In the genomic region with DNA sequence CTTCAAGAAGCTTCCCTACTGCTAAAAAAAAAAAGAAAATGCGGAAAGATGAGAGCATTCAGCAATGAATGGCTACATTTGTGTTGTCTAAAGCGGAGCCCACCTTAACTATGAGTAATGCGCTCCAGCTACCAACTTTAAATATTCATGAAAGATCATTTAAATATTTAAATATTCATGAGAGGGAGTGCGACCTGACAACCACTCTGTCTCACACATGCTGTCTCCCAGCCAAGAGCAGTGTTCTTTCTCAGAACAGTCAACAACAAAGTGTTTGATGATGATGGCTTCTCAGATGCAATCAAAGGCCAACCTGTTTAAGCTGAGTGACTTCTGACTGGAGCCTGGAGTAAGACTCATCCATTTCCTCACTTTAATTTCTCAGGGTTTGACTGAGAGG, we compare ENCODE assay signal across 22 mouse cellular contexts.
DNase-seq lines count a peak whose midpoint lies in the region; ATAC-seq and TF ChIP-seq lines count a peak whose summit lies in the region.
"Had no signal": no experiment of that assay in that cellular context is flagged by ENCODE, and none has a peak within 500 bp of the region (broad histone marks: within the 10 kb centered on the region; RNA-seq: fewer than 3 reads in every experiment).

No protein-coding gene starts in this region.

- no peak overlapping the region for H3K4me3 ChIP-seq in neural tube, embryonic 12.5 days
- H3K4me3 ChIP-seq in neural tube, embryonic 15.5 days (replicated peaks), result no peak overlapping the region
- H3K4me3 ChIP-seq in midbrain, embryonic 14.5 days (replicated peaks; ENCODE audit: low read depth, low read length), result no peak overlapping the region
- H3K4me3 ChIP-seq in lung, postnatal 0 days (ENCODE audit: low read depth, low read length), result no peak overlapping the region
- H3K4me3 ChIP-seq: embryonic facial prominence, embryonic 12.5 days; erythroblast, embryonic 14.5 days; layer of hippocampus, adult 2 months; liver, embryonic 15.5 days; stomach, embryonic 15.5 days had no signal

- H3K27me3 ChIP-seq in neural tube, embryonic 12.5 days (replicated peaks), result no peaks in the 10 kb centered on the region
- H3K27me3 ChIP-seq in neural tube, embryonic 15.5 days (replicated peaks), result no peaks in the 10 kb centered on the region
- H3K27me3 ChIP-seq in midbrain, embryonic 14.5 days (ENCODE audit: control insufficient read depth, insufficient read depth, low read length), result no peaks in the 10 kb centered on the region
- no peaks in the 10 kb centered on the region for H3K27me3 ChIP-seq in lung, postnatal 0 days (replicated peaks; ENCODE audit: insufficient read depth, low read length)
- H3K27me3 ChIP-seq: embryonic facial prominence, embryonic 12.5 days; liver, embryonic 15.5 days; stomach, embryonic 15.5 days had no signal

- no peak overlapping the region for H3K27ac ChIP-seq in neural tube, embryonic 12.5 days
- H3K27ac ChIP-seq in neural tube, embryonic 15.5 days (replicated peaks), result no peak overlapping the region
- H3K27ac ChIP-seq in midbrain, embryonic 14.5 days (replicated peaks; ENCODE audit: low read depth, low read length), result no peak overlapping the region
- no peak overlapping the region for H3K27ac ChIP-seq in lung, postnatal 0 days (ENCODE audit: low read length)
- H3K27ac ChIP-seq: embryonic facial prominence, embryonic 12.5 days; kidney, postnatal 0 days; layer of hippocampus, adult 2 months; liver, embryonic 15.5 days; stomach, embryonic 15.5 days had no signal

- no peaks in the 10 kb centered on the region for H3K9me3 ChIP-seq in neural tube, embryonic 12.5 days
- no peaks in the 10 kb centered on the region for H3K9me3 ChIP-seq in neural tube, embryonic 15.5 days (replicated peaks)
- H3K9me3 ChIP-seq in midbrain, embryonic 14.5 days (ENCODE audit: control insufficient read depth, low read length), result no peaks in the 10 kb centered on the region
- no peaks in the 10 kb centered on the region for H3K9me3 ChIP-seq in lung, postnatal 0 days (ENCODE audit: low read length)
- H3K9me3 ChIP-seq: embryonic facial prominence, embryonic 12.5 days; liver, embryonic 15.5 days; stomach, embryonic 15.5 days had no signal

- H3K36me3 ChIP-seq in neural tube, embryonic 12.5 days, result no peaks in the 10 kb centered on the region
- H3K36me3 ChIP-seq in neural tube, embryonic 15.5 days, result no peaks in the 10 kb centered on the region
- H3K36me3 ChIP-seq in midbrain, embryonic 14.5 days (ENCODE audit: control insufficient read depth, insufficient read depth, low read length), result no peaks in the 10 kb centered on the region
- H3K36me3 ChIP-seq in lung, postnatal 0 days (ENCODE audit: insufficient read depth, low read length), result no peaks in the 10 kb centered on the region
- H3K36me3 ChIP-seq: embryonic facial prominence, embryonic 12.5 days; liver, embryonic 15.5 days; stomach, embryonic 15.5 days had no signal

- 50% methylated on average over 4 of the region's 4 CpGs for WGBS in neural tube, embryonic 12.5 days
- WGBS in neural tube, embryonic 15.5 days, result 31% methylated on average over 4 of the region's 4 CpGs
- WGBS in midbrain, embryonic 14.5 days, result 27% methylated on average over 4 of the region's 4 CpGs
- 84% methylated on average over 4 of the region's 4 CpGs for WGBS in lung, postnatal 0 days

- no peak overlapping the region for H3K4me2 ChIP-seq in neural tube, embryonic 12.5 days (replicated peaks)
- H3K4me2 ChIP-seq in neural tube, embryonic 15.5 days, result no peak overlapping the region
- no peak overlapping the region for H3K4me2 ChIP-seq in midbrain, embryonic 14.5 days (ENCODE audit: low read length)
- H3K4me2 ChIP-seq in lung, postnatal 0 days (replicated peaks; ENCODE audit: low read depth, low read length), result no peak overlapping the region
- H3K4me2 ChIP-seq: embryonic facial prominence, embryonic 12.5 days; liver, embryonic 15.5 days; stomach, embryonic 15.5 days had no signal

- ATAC-seq in frontal cortex, adult (ENCODE audit: low TSS enrichment), result 0 out of 2 replicates have a peak, but pooled peaks have one; percentile 15
- peak; percentile 66 for ATAC-seq in neural tube, embryonic 12.5 days (ENCODE audit: low FRiP score, low read depth)
- ATAC-seq in neural tube, embryonic 15.5 days (ENCODE audit: low FRiP score), result no peak
- peak; percentile 57 for ATAC-seq in midbrain, embryonic 14.5 days (ENCODE audit: low FRiP score, low TSS enrichment)
- no peak for ATAC-seq in lung, postnatal 0 days
- ATAC-seq: CD4-positive, CD25-positive, alpha-beta regulatory T cell, adult 4 months; intestine, postnatal 0 days; Patski had no signal

- H3K9ac ChIP-seq in neural tube, embryonic 12.5 days, result no peak overlapping the region
- H3K9ac ChIP-seq in neural tube, embryonic 15.5 days (replicated peaks), result no peak overlapping the region
- no peak overlapping the region for H3K9ac ChIP-seq in midbrain, embryonic 14.5 days (replicated peaks; ENCODE audit: low read length)
- H3K9ac ChIP-seq in lung, postnatal 0 days (replicated peaks; ENCODE audit: low read depth), result no peak overlapping the region
- H3K9ac ChIP-seq: embryonic facial prominence, embryonic 12.5 days; liver, embryonic 15.5 days; stomach, embryonic 15.5 days had no signal

- TF ChIP-seq CTCF in lung, postnatal 0 days (IDR thresholded peaks at IDR 0.05), result no peak

- no peak for TF ChIP-seq EP300 in lung, postnatal 0 days (IDR thresholded peaks at IDR 0.05)

- no peak for DNase-seq in frontal cortex, postnatal 36 days (ENCODE audit: low spot score in 2 of 2)
- peak; percentile 52 for DNase-seq in midbrain, embryonic 14.5 days
- DNase-seq in layer of hippocampus, adult 11-12 months (ENCODE audit: low spot score), result no peak
- no peak for DNase-seq in lung, postnatal 0 days (ENCODE audit: low spot score)
- DNase-seq: adrenal gland, postnatal 10 days; cerebellum, postnatal 10 days; gastrocnemius, postnatal 25 days; layer of hippocampus, postnatal 36 days; lung, postnatal 10 days; retina, postnatal 1 day had no signal

- peaks cover 11% of the 10 kb centered on the region; the same call in 1 of the 2 replicates for H3K4me1 ChIP-seq in neural tube, embryonic 12.5 days
- peaks cover 3% of the 10 kb centered on the region; the same call in 1 of the 2 replicates for H3K4me1 ChIP-seq in neural tube, embryonic 15.5 days
- peaks cover 12% of the 10 kb centered on the region; the same call in 1 of the 2 replicates for H3K4me1 ChIP-seq in midbrain, embryonic 14.5 days (ENCODE audit: control insufficient read depth, insufficient read depth, low read length)
- no peaks in the 10 kb centered on the region; the same call in 1 of the 2 replicates for H3K4me1 ChIP-seq in lung, postnatal 0 days (ENCODE audit: insufficient read depth, low read depth, low read length)
- H3K4me1 ChIP-seq: stomach, embryonic 15.5 days had no signal

Comparison
In these comparisons a context has a peak if more than half of its experiments do, and no peak if none do; other contexts are left out.
1. ATAC-seq: peak in frontal cortex, adult (single experiment), neural tube, embryonic 12.5 days (single experiment) and midbrain, embryonic 14.5 days (single experiment); none in neural tube, embryonic 15.5 days (single experiment) and lung, postnatal 0 days (single experiment).